Mouse (Mus musculus) ES-Bruce4 (cell line): ENCODE results near the gene Foxe1. TPM values are rescaled to one million over a fixed set of nuclear protein-coding genes. Genes with fewer than 3 reads are reported as not detected.

ENCODE experiments used
- H3K27ac ChIP-seq: 2 replicates; pipeline ENCODE4 v1.5.1; 2012; ENCODE audit warnings: low read length, inconsistent platforms; ENCODE audit not compliant: insufficient read depth
- H3K27me3 ChIP-seq: 2 replicates; pipeline ENCODE4 v1.6.1; 2012; ENCODE audit warnings: mild to moderate bottlenecking, low read length, inconsistent platforms; ENCODE audit not compliant: control insufficient read depth, poor library complexity, insufficient read depth, severe bottlenecking
- H3K36me3 ChIP-seq: 2 replicates; pipeline ENCODE4 v1.6.1; 2012; ENCODE audit warnings: inconsistent platforms, mild to moderate bottlenecking, low read length, moderate library complexity; ENCODE audit not compliant: control insufficient read depth, poor library complexity, insufficient read depth, severe bottlenecking
- H3K4me1 ChIP-seq: one replicate; pipeline ENCODE4 v1.8.1; 2011; ENCODE audit warnings: low read length; ENCODE audit not compliant: control insufficient read depth, insufficient read depth
- H3K4me3 ChIP-seq: 2 replicates; pipeline ENCODE4 v1.5.1; 2011; ENCODE audit warnings: low read depth, mild to moderate bottlenecking, low read length
- H3K9ac ChIP-seq: 2 replicates; pipeline ENCODE4 v1.6.1; 2012; ENCODE audit warnings: low read depth, mild to moderate bottlenecking, inconsistent platforms; ENCODE audit not compliant: poor library complexity, severe bottlenecking
- H3K9me3 ChIP-seq: replicated peaks from 2 replicates; pipeline ENCODE4 v1.6.1; 2012; ENCODE audit warnings: mild to moderate bottlenecking, low read length, inconsistent platforms; ENCODE audit not compliant: control insufficient read depth, poor library complexity, insufficient read depth, severe bottlenecking
- CTCF ChIP-seq: IDR thresholded peaks from one replicate; pipeline ENCODE4 v1.8.1; 2011; ENCODE audit warnings: low read depth, low read length
- EP300 ChIP-seq: IDR thresholded peaks from 2 replicates; pipeline ENCODE4 v1.6.1; 2011; ENCODE audit warnings: low read depth, low read length; ENCODE audit not compliant: insufficient read depth
- POLR2A ChIP-seq: IDR thresholded peaks from one replicate; pipeline ENCODE4 v1.8.1; 2011; ENCODE audit warnings: low read length; ENCODE audit not compliant: insufficient read depth
- polyA plus RNA-seq: library from polyadenylated mRNA; stranded (reverse); fragments of >200 nt; gene quantifications from 2 replicates; pipeline ENCODE4 v1.2.4, GENCODE M21; 2011; ENCODE audit warnings: low read depth; ENCODE audit not compliant: missing spikeins, insufficient read depth, insufficient read length

The Foxe1 gene
- polyA plus RNA-seq, 1 experiment: 0.78 TPM

- peaks cover 2% of the 10 kb centered on the region for H3K4me1 ChIP-seq
- H3K27ac ChIP-seq: no peak overlapping the region
- no peaks in the 10 kb centered on the region for H3K9me3 ChIP-seq
- no peaks in the 10 kb centered on the region for H3K27me3 ChIP-seq
- TF ChIP-seq EP300: no peak
- TF ChIP-seq POLR2A: no peak
- TF ChIP-seq CTCF: no peak
- H3K4me3 ChIP-seq: no peak overlapping the region
- H3K36me3 ChIP-seq: no peaks in the 10 kb centered on the region
- no peak overlapping the region for H3K9ac ChIP-seq
These were observed 24.1 kb downstream of the Foxe1 start for GRCm38 (mm10) chr4:46367487-46367959.

GRCm38 (mm10) chr4:46369070-46369469 lies 25.7 kb downstream of the Foxe1 start:
- TF ChIP-seq CTCF (peak; percentile 73), POLR2A (no peak)
- Histone ChIP-seq H3K27ac (no peak overlapping the region), H3K9ac (no peak overlapping the region), H3K4me3 (no peak overlapping the region), H3K9me3 (no peaks in the 10 kb centered on the region), H3K4me1 (peaks cover 2% of the 10 kb centered on the region), H3K36me3 (no peaks in the 10 kb centered on the region), H3K27me3 (no peaks in the 10 kb centered on the region)

DNA sequence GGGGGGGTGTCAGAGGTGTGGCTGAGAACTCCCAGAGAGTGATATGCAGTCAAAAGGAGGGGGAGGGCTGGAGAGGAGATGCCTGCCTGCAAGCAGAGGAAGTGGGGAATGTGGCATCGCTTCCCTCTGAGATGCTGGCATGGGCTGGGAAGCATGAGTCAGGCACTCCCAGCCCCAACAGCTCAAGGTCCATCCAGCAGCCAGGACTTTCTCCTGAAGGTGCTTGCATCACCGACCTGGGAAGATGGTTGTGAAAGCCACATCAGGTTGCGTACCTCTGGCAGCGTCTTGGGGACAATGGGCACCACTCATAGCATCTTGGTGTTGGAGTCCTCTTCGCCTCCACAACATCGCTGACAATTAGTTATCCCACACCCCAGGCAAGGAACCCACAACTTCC lies 27.0 kb downstream of the Foxe1 start:
- Histone ChIP-seq H3K4me1 (peaks cover 2% of the 10 kb centered on the region), H3K27me3 (no peaks in the 10 kb centered on the region), H3K4me3 (no peak overlapping the region), H3K27ac (no peak overlapping the region), H3K9me3 (no peaks in the 10 kb centered on the region), H3K9ac (no peak overlapping the region), H3K36me3 (no peaks in the 10 kb centered on the region)
- TF ChIP-seq CTCF (no peak), POLR2A (no peak), EP300 (no peak)

- no peak for TF ChIP-seq CTCF
- no peak for TF ChIP-seq EP300
- TF ChIP-seq POLR2A: no peak
- peak overlapping the region; percentile 72 for H3K4me3 ChIP-seq
- H3K9ac ChIP-seq: peak overlapping the region; percentile 66
- H3K9me3 ChIP-seq: no peaks in the 10 kb centered on the region
- peaks cover 2% of the 10 kb centered on the region for H3K4me1 ChIP-seq
- H3K27ac ChIP-seq: no peak overlapping the region
- H3K27me3 ChIP-seq: no peaks in the 10 kb centered on the region
- no peaks in the 10 kb centered on the region for H3K36me3 ChIP-seq
These were observed 27.6 kb downstream of the Foxe1 start for GRCm38 (mm10) chr4:46371030-46371429.

DNA sequence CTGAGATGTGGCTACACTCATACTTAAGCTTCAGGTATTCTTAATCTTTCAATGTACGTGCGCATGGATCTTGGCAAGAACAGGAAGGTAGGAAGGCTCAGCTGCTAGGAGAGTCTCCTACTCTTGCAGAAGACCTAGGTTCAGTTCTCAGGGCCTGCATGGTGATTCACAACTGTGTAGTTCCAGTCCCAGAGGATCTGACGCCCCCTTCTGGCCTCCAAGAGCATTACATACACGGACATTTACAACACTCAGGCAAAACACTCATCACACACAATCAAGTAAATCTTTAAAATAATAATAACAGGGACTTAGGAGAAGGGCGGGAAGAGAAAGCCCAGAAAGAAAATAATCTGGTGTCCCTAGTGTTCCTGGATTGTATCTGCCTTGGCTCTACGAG lies 31.0 kb downstream of the Foxe1 start:
- Histone ChIP-seq H3K4me3 (peak overlapping the region; percentile 70), H3K27ac (peak overlapping the region; percentile 19), H3K27me3 (no peaks in the 10 kb centered on the region), H3K9me3 (no peaks in the 10 kb centered on the region), H3K9ac (peak overlapping the region; percentile 29), H3K4me1 (peaks cover 2% of the 10 kb centered on the region), H3K36me3 (0 out of 2 replicates have a peak, but pooled peaks cover 3% of the 10 kb centered on the region)
- TF ChIP-seq CTCF (peak; percentile 69), POLR2A (no peak)

GRCm38 (mm10) chr4:46374869-46375368 lies 31.5 kb downstream of the Foxe1 start:
- no peaks in the 10 kb centered on the region for H3K9me3 ChIP-seq
- peak overlapping the region; percentile 70 for H3K4me3 ChIP-seq
- H3K36me3 ChIP-seq: peaks cover 4% of the 10 kb centered on the region; the same call in 1 of the 2 replicates
- H3K27ac ChIP-seq: peak overlapping the region; percentile 19
- H3K4me1 ChIP-seq: peaks cover 2% of the 10 kb centered on the region
- H3K27me3 ChIP-seq: no peaks in the 10 kb centered on the region
- peak; percentile 89 for TF ChIP-seq CTCF
- peak; percentile 35; the same call in 1 of the 2 replicates for TF ChIP-seq EP300
- peak; percentile 50 for TF ChIP-seq POLR2A
- peak overlapping the region; percentile 29 for H3K9ac ChIP-seq
